Mouse (Mus musculus): ENCODE results near the gene Ksr2. TPM values are rescaled to one million over a fixed set of nuclear protein-coding genes. Genes with fewer than 3 reads are reported as not detected.

Ksr2 gene
- polyA plus RNA-seq, 1 experiment = 9.1 TPM

Other genes starting within 250 kb of the Ksr2 start
- 740 and 785 TPM in 2 replicates for gene Pebp1, start 126.4 kb upstream of the Ksr2 start, polyA plus RNA-seq (2012; rRNA removed)
- 1.6 and 2.4 TPM in 2 replicates for gene Vsig10, start 94.9 kb upstream of the Ksr2 start, polyA plus RNA-seq (2012; rRNA removed)
- 328 and 398 TPM in 2 replicates for gene Wsb2, start 56.7 kb upstream of the Ksr2 start, polyA plus RNA-seq (2012; rRNA removed)
- 15.4 and 15.6 TPM in 2 replicates for gene Rfc5, start 25.0 kb upstream of the Ksr2 start, polyA plus RNA-seq (2012; rRNA removed)

All from frontal cortex, adult 2 months (tissue).